Mouse (Mus musculus) heart, embryonic 10.5 days (tissue): ENCODE data around the gene 4932414N04Rik. TPM values are rescaled to one million over a fixed set of nuclear protein-coding genes. Genes with fewer than 3 reads are reported as not detected.

Experiments
- DNase-seq: peaks from one replicate; pipeline ENCODE4 v3.0.0-alpha.2; 2017; ENCODE audit warnings: low spot score
- H3K27ac ChIP-seq: fragments of 300-500 bp; sonication (generic); 2 replicates; pipeline ENCODE4 v1.5.1; 2016; ENCODE audit warnings: mild to moderate bottlenecking
- H3K27me3 ChIP-seq: fragments of 300-500 bp; sonication (generic); 2 replicates; pipeline ENCODE4 v1.6.1; 2016; ENCODE audit warnings: mild to moderate bottlenecking; ENCODE audit not compliant: poor library complexity, insufficient read depth, severe bottlenecking
- H3K36me3 ChIP-seq: fragments of 300-500 bp; sonication (generic); 2 replicates; pipeline ENCODE4 v1.6.1; 2016; ENCODE audit warnings: mild to moderate bottlenecking, moderate library complexity
- H3K4me1 ChIP-seq: fragments of 300-500 bp; sonication (generic); 2 replicates; pipeline ENCODE4 v1.6.1; 2016; ENCODE audit warnings: mild to moderate bottlenecking
- H3K4me3 ChIP-seq: fragments of 300-500 bp; sonication (generic); 2 replicates; pipeline ENCODE4 v1.5.1; 2016; ENCODE audit warnings: mild to moderate bottlenecking, moderate library complexity
- H3K9me3 ChIP-seq: fragments of 300-500 bp; sonication (generic); 2 replicates; pipeline ENCODE4 v1.6.1; 2016; ENCODE audit warnings: mild to moderate bottlenecking, moderate library complexity
- WGBS: fragments of 180-500 bp; shearing (Covaris S2); methylation state at CpG from one replicate; pipeline ENCODE4 v1.1.7; 2016; 5-methylcytosine and 5-hydroxymethylcytosine counted together
- polyA plus RNA-seq: library from polyadenylated mRNA; unstranded; fragments of >200 nt; fragmentation: Nextera tagmentation; extraction: Ambion mirVana; gene quantifications from 2 replicates; pipeline ENCODE4 v1.2.1, GENCODE M21; 2016

4932414N04Rik gene
- polyA plus RNA-seq, 1 experiment from 2014 or later, result not detected

DNA sequence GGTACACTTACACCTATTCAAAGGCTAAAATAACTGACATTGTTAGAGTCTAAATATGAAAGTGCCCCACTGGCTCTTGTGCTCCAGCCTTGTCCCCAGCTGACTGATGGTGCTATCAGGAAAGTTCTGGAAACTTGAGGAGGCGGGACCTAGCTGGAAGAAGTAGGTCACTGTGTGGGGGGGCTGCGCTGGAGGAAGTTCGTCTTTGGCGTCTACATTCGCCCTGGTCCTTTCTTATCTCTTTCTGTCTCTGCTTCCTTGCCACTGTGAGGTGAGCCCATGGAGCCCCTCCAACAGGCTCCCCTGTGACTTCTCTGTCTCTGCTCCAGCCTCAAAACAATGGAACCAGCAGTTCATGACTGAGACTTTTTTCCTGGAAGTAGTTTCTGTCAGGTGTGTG lies 136.0 kb downstream of the 4932414N04Rik start:
- H3K27ac ChIP-seq, result no peak overlapping the region
- 50% methylated on average over 5 of the region's 5 CpGs for WGBS
- H3K4me3 ChIP-seq, result no peak overlapping the region
- H3K27me3 ChIP-seq, result no peaks in the 10 kb centered on the region
- no peaks in the 10 kb centered on the region for H3K36me3 ChIP-seq
- DNase-seq, result no peak
- no peaks in the 10 kb centered on the region for H3K9me3 ChIP-seq
- peaks cover 3% of the 10 kb centered on the region for H3K4me1 ChIP-seq

DNA sequence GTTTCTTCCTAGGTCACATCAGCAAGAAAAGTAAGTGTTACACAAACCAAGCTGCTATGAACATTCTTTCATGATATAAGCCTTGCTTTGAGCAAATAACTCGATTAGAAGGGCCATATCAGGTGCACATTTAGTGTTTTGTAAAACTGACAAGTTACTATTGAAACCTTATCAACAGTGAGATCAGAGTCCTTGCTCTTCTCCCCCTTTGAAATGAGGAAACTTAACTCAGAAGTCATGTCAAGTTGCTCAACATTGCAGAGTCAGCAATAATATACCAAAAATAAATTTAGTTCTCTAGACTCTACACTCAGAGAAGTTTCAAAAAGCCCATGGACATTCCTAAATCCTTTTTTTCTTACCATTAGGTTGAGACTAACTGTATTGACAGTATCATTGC lies 137.2 kb downstream of the 4932414N04Rik start:
- no peaks in the 10 kb centered on the region for H3K36me3 ChIP-seq
- no peaks in the 10 kb centered on the region for H3K4me1 ChIP-seq
- no peaks in the 10 kb centered on the region for H3K9me3 ChIP-seq
- H3K27ac ChIP-seq, result no peak overlapping the region
- H3K4me3 ChIP-seq, result no peak overlapping the region
- no peaks in the 10 kb centered on the region for H3K27me3 ChIP-seq
- DNase-seq, result no peak
- WGBS, result 64% methylated on average over 1 of the region's 1 CpGs

DNA sequence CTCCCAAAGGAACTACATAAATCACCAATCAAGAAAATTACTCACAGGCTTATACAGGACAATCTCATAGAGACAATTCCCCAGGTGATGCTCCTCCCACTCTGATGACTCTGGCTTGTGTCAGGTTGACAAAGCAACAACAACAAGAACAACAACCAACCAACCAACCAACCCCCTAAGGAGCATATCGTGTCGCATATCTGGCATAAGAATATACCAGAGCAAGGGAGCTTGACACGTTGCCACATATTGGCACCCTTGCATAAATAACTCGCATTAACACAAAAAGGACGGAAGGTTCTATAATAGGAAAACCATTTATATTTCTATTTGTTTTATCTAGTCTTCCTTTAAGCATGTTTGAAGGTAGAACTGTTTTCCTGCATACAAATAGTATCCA lies 137.9 kb downstream of the 4932414N04Rik start:
- no peaks in the 10 kb centered on the region for H3K9me3 ChIP-seq
- H3K27me3 ChIP-seq, result no peaks in the 10 kb centered on the region
- no peaks in the 10 kb centered on the region for H3K4me1 ChIP-seq
- no peaks in the 10 kb centered on the region for H3K36me3 ChIP-seq
- no peak overlapping the region for H3K27ac ChIP-seq
- WGBS, result 93% methylated on average over 5 of the region's 5 CpGs
- DNase-seq, result no peak
- H3K4me3 ChIP-seq, result no peak overlapping the region

- no peaks in the 10 kb centered on the region for H3K9me3 ChIP-seq
- H3K36me3 ChIP-seq, result no peaks in the 10 kb centered on the region
- no peaks in the 10 kb centered on the region for H3K4me1 ChIP-seq
- no peak overlapping the region for H3K27ac ChIP-seq
- DNase-seq, result no peak
- WGBS, result 65% methylated on average over 9 of the region's 9 CpGs
- no peak overlapping the region for H3K4me3 ChIP-seq
- no peaks in the 10 kb centered on the region for H3K27me3 ChIP-seq
Measured at GRCm38 (mm10) chr2:68794616-68795015, 138.3 kb downstream of the 4932414N04Rik start.

- H3K27ac ChIP-seq, result no peak overlapping the region
- no peaks in the 10 kb centered on the region for H3K27me3 ChIP-seq
- no peaks in the 10 kb centered on the region for H3K4me1 ChIP-seq
- no peak overlapping the region for H3K4me3 ChIP-seq
- H3K36me3 ChIP-seq, result no peaks in the 10 kb centered on the region
- no peak for DNase-seq
- 73% methylated on average over 10 of the region's 10 CpGs for WGBS
- H3K9me3 ChIP-seq, result no peaks in the 10 kb centered on the region
Measured at GRCm38 (mm10) chr2:68796011-68796775, 139.9 kb downstream of the 4932414N04Rik start.

GRCm38 (mm10) chr2:68797106-68797505 lies 140.8 kb downstream of the 4932414N04Rik start:
- H3K4me3 ChIP-seq, result no peak overlapping the region
- H3K27ac ChIP-seq, result no peak overlapping the region
- H3K9me3 ChIP-seq, result no peaks in the 10 kb centered on the region
- H3K4me1 ChIP-seq, result no peaks in the 10 kb centered on the region
- H3K27me3 ChIP-seq, result no peaks in the 10 kb centered on the region
- DNase-seq, result no peak
- H3K36me3 ChIP-seq, result no peaks in the 10 kb centered on the region
- WGBS, result 83% methylated on average over 4 of the region's 4 CpGs

Other genes starting within 250 kb of the 4932414N04Rik start
- gene Stk39, start 184.2 kb upstream of the 4932414N04Rik start, polyA plus RNA-seq, result 45.2 and 51.3 TPM in 2 replicates
- not detected in 2 replicates for gene 4933409G03Rik, start 74.1 kb upstream of the 4932414N04Rik start, polyA plus RNA-seq
- gene Cers6, start 205.0 kb downstream of the 4932414N04Rik start, polyA plus RNA-seq, result 23.5 and 28.8 TPM in 2 replicates